Mouse (Mus musculus) CH12.LX (cell line): ENCODE results near the gene Dkkl1.

Experiments
- CTCF ChIP-seq, 2 experiments: IDR thresholded peaks in 1 of 2; conservative IDR thresholded peaks in 1 of 2; 2 replicates each; pipeline ENCODE4 v1.5.1; 2011 to 2012; ENCODE audit warnings: low read depth in 2 of 2, low read length in 2 of 2, improper control_type of control experiment in 1 of 2, inconsistent platforms in 1 of 2, mild to moderate bottlenecking in 1 of 2, moderate library complexity in 1 of 2
- ELF1 ChIP-seq: IDR thresholded peaks from 2 replicates; pipeline ENCODE4 v1.6.1; 2014; ENCODE audit warnings: low read depth, mild to moderate bottlenecking, inconsistent platforms, low read length, improper control_type of control experiment
- EP300 ChIP-seq: IDR thresholded peaks from 2 replicates; pipeline ENCODE4 v1.6.1; 2011; ENCODE audit warnings: low read length, improper control_type of control experiment
- POLR2A ChIP-seq: IDR thresholded peaks from 2 replicates; pipeline ENCODE4 v1.6.1; 2011; ENCODE audit warnings: low read depth, mild to moderate bottlenecking, improper control_type of control experiment, low read length
- TCF12 ChIP-seq: IDR thresholded peaks from 2 replicates; pipeline ENCODE4 v1.6.1; 2014; ENCODE audit warnings: low read depth, mild to moderate bottlenecking, inconsistent platforms, low read length, improper control_type of control experiment
- USF1 ChIP-seq: IDR thresholded peaks from 2 replicates; pipeline ENCODE4 v1.6.1; 2014; ENCODE audit warnings: low read depth, mild to moderate bottlenecking, inconsistent platforms, low read length, improper control_type of control experiment

- TF ChIP-seq CTCF (conservative IDR thresholded peaks at IDR 0.05 in 1 of 2, IDR thresholded peaks at IDR 0.05 in 1 of 2; ENCODE audit: low read depth in 2 of 2, low read length in 2 of 2) = no peak
- TF ChIP-seq ELF1 = no peak
- no peak for TF ChIP-seq EP300
- no peak for TF ChIP-seq USF1
- TF ChIP-seq TCF12 = no peak
- TF ChIP-seq POLR2A = no peak
Observed at GRCm38 (mm10) chr7:45215673-45216441, 3.9 kb upstream of the Dkkl1 start, which contains the start of gene Tead2.
